Mouse (Mus musculus): Measurements from ENCODE around the gene Ccdc13. TPM values are rescaled to one million over a fixed set of nuclear protein-coding genes. Genes with fewer than 3 reads are reported as not detected.

The Ccdc13 gene
- polyA plus RNA-seq (2016; fragmentation: Nextera tagmentation; extraction: Ambion mirVana): 2.6 and 2.7 TPM in 2 replicates

GRCm38 (mm10) chr9:121838829-121839621 lies at the start of gene Ccdc13:
TSS of gene Ccdc13 (minus strand) at chr9:121839461.
- H3K4me3 ChIP-seq: peak within 1 kb of the TSS; percentile 69
- peaks cover 12% of the 10 kb centered on the region for H3K9me3 ChIP-seq
- 5% methylated on average over 61 of the region's 61 CpGs for WGBS
- peaks cover 19% of the 10 kb centered on the region; the same call in 1 of the 2 replicates for H3K27me3 ChIP-seq (ENCODE audit: poor library complexity, severe bottlenecking)
- H3K36me3 ChIP-seq (replicated peaks): peaks cover 3% of the 10 kb centered on the region; the same call in 1 of the 2 replicates
- peaks cover 13% of the 10 kb centered on the region for H3K4me1 ChIP-seq
- H3K27ac ChIP-seq: peak within 1 kb of the TSS; percentile 85
- peak; percentile 91 for DNase-seq (ENCODE audit: extremely low spot score, low spot score)

GRCm38 (mm10) chr9:121882015-121882457 lies 42.8 kb upstream of the Ccdc13 start:
- 83% methylated on average over 7 of the region's 7 CpGs for WGBS
- Histone ChIP-seq H3K27me3 (ENCODE audit: poor library complexity, severe bottlenecking) (no peaks in the 10 kb centered on the region), H3K36me3 (replicated peaks) (no peaks in the 10 kb centered on the region), H3K4me3 (no peak overlapping the region), H3K27ac (no peak overlapping the region), H3K9me3 (no peaks in the 10 kb centered on the region), H3K4me1 (peaks cover 6% of the 10 kb centered on the region)
- no peak for DNase-seq (ENCODE audit: extremely low spot score, low spot score)

- no peak overlapping the region for H3K4me3 ChIP-seq
- no peaks in the 10 kb centered on the region for H3K36me3 ChIP-seq (replicated peaks)
- no peaks in the 10 kb centered on the region for H3K27me3 ChIP-seq (ENCODE audit: poor library complexity, severe bottlenecking)
- DNase-seq (ENCODE audit: extremely low spot score, low spot score): no peak
- H3K4me1 ChIP-seq: peaks cover 6% of the 10 kb centered on the region
- WGBS: 82% methylated on average over 6 of the region's 6 CpGs
- no peak overlapping the region for H3K27ac ChIP-seq
- no peaks in the 10 kb centered on the region for H3K9me3 ChIP-seq
These were observed 42.0 kb upstream of the Ccdc13 start for GRCm38 (mm10) chr9:121881301-121881700.

GRCm38 (mm10) chr9:121880840-121881239 lies 41.6 kb upstream of the Ccdc13 start:
- H3K36me3 ChIP-seq (replicated peaks): no peaks in the 10 kb centered on the region
- H3K4me3 ChIP-seq: no peak overlapping the region
- no peaks in the 10 kb centered on the region for H3K27me3 ChIP-seq (ENCODE audit: poor library complexity, severe bottlenecking)
- WGBS: 25% methylated on average over 14 of the region's 14 CpGs
- no peaks in the 10 kb centered on the region for H3K9me3 ChIP-seq
- DNase-seq (ENCODE audit: extremely low spot score, low spot score): peak; percentile 56
- H3K4me1 ChIP-seq: peaks cover 6% of the 10 kb centered on the region
- H3K27ac ChIP-seq: no peak overlapping the region

- WGBS: 26% methylated on average over 3 of the region's 3 CpGs
- Histone ChIP-seq H3K4me1 (peaks cover 6% of the 10 kb centered on the region), H3K9me3 (no peaks in the 10 kb centered on the region), H3K36me3 (replicated peaks) (no peaks in the 10 kb centered on the region), H3K4me3 (no peak overlapping the region), H3K27me3 (ENCODE audit: poor library complexity, severe bottlenecking) (no peaks in the 10 kb centered on the region), H3K27ac (no peak overlapping the region)
- peak; percentile 51 for DNase-seq (ENCODE audit: extremely low spot score, low spot score)
These were observed 37.9 kb upstream of the Ccdc13 start for GRCm38 (mm10) chr9:121877052-121877740.

- H3K27ac ChIP-seq: no peak overlapping the region
- no peak for DNase-seq (ENCODE audit: extremely low spot score, low spot score)
- no peaks in the 10 kb centered on the region; the same call in 1 of the 2 replicates for H3K4me1 ChIP-seq
- H3K27me3 ChIP-seq (ENCODE audit: poor library complexity, severe bottlenecking): no peaks in the 10 kb centered on the region
- H3K4me3 ChIP-seq: no peak overlapping the region
- no peaks in the 10 kb centered on the region for H3K9me3 ChIP-seq
- no peaks in the 10 kb centered on the region for H3K36me3 ChIP-seq (replicated peaks)
These were observed 34.3 kb upstream of the Ccdc13 start for GRCm38 (mm10) chr9:121873578-121873977.

- 83% methylated on average over 2 of the region's 2 CpGs for WGBS
- H3K27ac ChIP-seq: no peak overlapping the region
- H3K36me3 ChIP-seq (replicated peaks): no peaks in the 10 kb centered on the region
- H3K9me3 ChIP-seq: no peaks in the 10 kb centered on the region
- no peaks in the 10 kb centered on the region for H3K27me3 ChIP-seq (ENCODE audit: poor library complexity, severe bottlenecking)
- no peaks in the 10 kb centered on the region; the same call in 1 of the 2 replicates for H3K4me1 ChIP-seq
- DNase-seq (ENCODE audit: extremely low spot score, low spot score): no peak
- no peak overlapping the region for H3K4me3 ChIP-seq
These were observed 32.9 kb upstream of the Ccdc13 start for GRCm38 (mm10) chr9:121872062-121872683.

- no peak for DNase-seq (ENCODE audit: extremely low spot score, low spot score)
- 72% methylated on average over 4 of the region's 4 CpGs for WGBS
- no peaks in the 10 kb centered on the region for H3K9me3 ChIP-seq
These were observed 30.8 kb upstream of the Ccdc13 start for GRCm38 (mm10) chr9:121869973-121870515.

GRCm38 (mm10) chr9:121869432-121869831 lies 30.2 kb upstream of the Ccdc13 start:
- H3K27me3 ChIP-seq (ENCODE audit: poor library complexity, severe bottlenecking): no peaks in the 10 kb centered on the region
- H3K36me3 ChIP-seq (replicated peaks): no peaks in the 10 kb centered on the region
- 85% methylated on average over 5 of the region's 5 CpGs for WGBS
- no peak for DNase-seq (ENCODE audit: extremely low spot score, low spot score)
- H3K9me3 ChIP-seq: no peaks in the 10 kb centered on the region
- peaks cover 7% of the 10 kb centered on the region for H3K4me1 ChIP-seq
- no peak overlapping the region for H3K4me3 ChIP-seq
- no peak overlapping the region for H3K27ac ChIP-seq

More at GRCm38 (mm10) chr9:121869973-121870515, 30.8 kb upstream of the Ccdc13 start:
- H3K4me3 ChIP-seq: no peak overlapping the region
- no peak overlapping the region for H3K27ac ChIP-seq
- no peaks in the 10 kb centered on the region for H3K27me3 ChIP-seq (ENCODE audit: poor library complexity, severe bottlenecking)
- H3K4me1 ChIP-seq: peaks cover 7% of the 10 kb centered on the region
- H3K36me3 ChIP-seq (replicated peaks): no peaks in the 10 kb centered on the region

GRCm38 (mm10) chr9:121868236-121868635 lies 29.0 kb upstream of the Ccdc13 start:
- no peak for DNase-seq (ENCODE audit: extremely low spot score, low spot score)

GRCm38 (mm10) chr9:121867632-121868031 lies 28.4 kb upstream of the Ccdc13 start:
- DNase-seq (ENCODE audit: extremely low spot score, low spot score): no peak
- 96% methylated on average over 6 of the region's 6 CpGs for WGBS
- Histone ChIP-seq H3K4me3 (no peak overlapping the region), H3K9me3 (no peaks in the 10 kb centered on the region), H3K4me1 (peaks cover 7% of the 10 kb centered on the region), H3K27me3 (ENCODE audit: poor library complexity, severe bottlenecking) (no peaks in the 10 kb centered on the region), H3K36me3 (replicated peaks) (no peaks in the 10 kb centered on the region), H3K27ac (no peak overlapping the region)

More at GRCm38 (mm10) chr9:121868236-121868635, 29.0 kb upstream of the Ccdc13 start:
- peaks cover 7% of the 10 kb centered on the region for H3K4me1 ChIP-seq
- no peaks in the 10 kb centered on the region for H3K27me3 ChIP-seq (ENCODE audit: poor library complexity, severe bottlenecking)
- H3K36me3 ChIP-seq (replicated peaks): no peaks in the 10 kb centered on the region
- 92% methylated on average over 6 of the region's 6 CpGs for WGBS
- H3K4me3 ChIP-seq: no peak overlapping the region
- no peaks in the 10 kb centered on the region for H3K9me3 ChIP-seq
- no peak overlapping the region for H3K27ac ChIP-seq

GRCm38 (mm10) chr9:121865425-121866008 lies 26.3 kb upstream of the Ccdc13 start:
- WGBS: 44% methylated on average over 3 of the region's 3 CpGs
- peaks cover 7% of the 10 kb centered on the region for H3K4me1 ChIP-seq
- H3K4me3 ChIP-seq: no peak overlapping the region
- H3K36me3 ChIP-seq (replicated peaks): no peaks in the 10 kb centered on the region
- H3K27me3 ChIP-seq (ENCODE audit: poor library complexity, severe bottlenecking): no peaks in the 10 kb centered on the region
- DNase-seq (ENCODE audit: extremely low spot score, low spot score): no peak
- no peak overlapping the region for H3K27ac ChIP-seq
- H3K9me3 ChIP-seq: no peaks in the 10 kb centered on the region

All from forebrain, embryonic 10.5 days (tissue).